Mouse (Mus musculus): ENCODE measurements around the gene Zfp867.

DNA sequence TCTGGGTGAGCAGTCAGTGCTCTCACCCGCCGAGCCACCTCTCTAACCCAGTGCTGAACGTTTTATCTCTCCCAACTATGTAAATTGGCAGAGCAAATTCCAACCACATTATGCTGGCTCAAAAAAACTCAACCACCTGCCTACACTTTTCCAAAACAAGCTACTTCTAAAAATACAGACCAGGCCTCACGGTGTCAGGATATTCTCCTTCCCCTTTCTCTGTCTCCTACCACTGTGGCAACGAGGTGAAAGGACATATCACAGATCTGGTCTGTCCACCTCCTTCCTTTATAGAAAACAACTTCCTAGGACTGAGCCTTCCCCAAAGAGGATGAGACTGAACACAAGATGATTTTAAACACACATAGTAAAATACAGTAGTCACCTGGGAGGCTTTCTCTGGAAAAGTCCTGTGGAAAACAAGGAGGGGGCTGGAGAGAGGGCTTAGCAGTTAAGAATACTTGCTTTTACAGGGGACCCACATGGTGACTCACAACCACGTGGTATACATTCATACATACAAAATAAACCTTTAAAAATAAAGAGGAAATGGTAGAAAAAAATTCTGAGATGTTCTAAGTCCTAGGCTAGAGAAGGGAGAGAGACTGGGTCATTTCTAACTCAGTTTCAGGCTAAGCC, 24.5 kb upstream of the Zfp867 start:
- TF ChIP-seq EP300 (optimal IDR thresholded peaks at IDR 0.05) (no peak), CTCF (IDR thresholded peaks at IDR 0.05; ENCODE audit: low read depth) (no peak)

Measured in stomach, postnatal 0 days (tissue).